Mouse (Mus musculus): ENCODE measurements around the gene Naip5. TPM values are rescaled to one million over a fixed set of nuclear protein-coding genes. Genes with fewer than 3 reads are reported as not detected.
"Not testable (repeated sequence)": the region's sequence is repeated elsewhere in the genome, so short reads cannot be mapped to it uniquely, and the experiment has no call there.

Gene Naip5
- 0.11 and 0.14 TPM in 2 replicates for polyA plus RNA-seq (2016; fragmentation: Nextera tagmentation; extraction: Ambion mirVana)

DNA sequence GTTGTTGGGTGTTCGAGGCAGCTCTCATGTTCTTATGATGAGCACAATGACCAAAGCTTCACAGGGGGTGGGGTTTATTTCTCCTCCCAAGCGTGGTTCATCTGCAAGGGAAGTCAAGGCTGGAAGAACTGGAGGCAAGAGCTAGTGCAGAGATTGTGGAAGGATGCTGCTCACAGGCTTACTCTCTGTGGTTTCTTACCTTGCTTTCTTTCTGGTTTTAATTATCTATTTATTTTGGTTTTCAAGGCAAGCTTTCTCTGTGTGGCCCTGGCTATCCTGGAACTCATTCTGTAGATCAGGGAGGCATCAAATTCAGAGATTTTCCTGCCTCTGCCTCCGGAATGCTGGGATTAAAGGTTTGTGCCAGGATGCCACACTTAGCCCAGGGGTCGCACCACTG lies at the start of gene Naip5:
Gene Naip5, minus strand, starts transcription at position 101 of the 400 bp plus-strand sequence.
- H3K4me1 ChIP-seq; DNase-seq (ENCODE audit: low spot score); H3K9me3 ChIP-seq; H3K4me3 ChIP-seq; H3K27me3 ChIP-seq (ENCODE audit: insufficient read depth, poor library complexity, severe bottlenecking); H3K36me3 ChIP-seq; H3K27ac ChIP-seq: not testable (repeated sequence)
- WGBS: 69% methylated on average over 4 of the region's 4 CpGs

DNA sequence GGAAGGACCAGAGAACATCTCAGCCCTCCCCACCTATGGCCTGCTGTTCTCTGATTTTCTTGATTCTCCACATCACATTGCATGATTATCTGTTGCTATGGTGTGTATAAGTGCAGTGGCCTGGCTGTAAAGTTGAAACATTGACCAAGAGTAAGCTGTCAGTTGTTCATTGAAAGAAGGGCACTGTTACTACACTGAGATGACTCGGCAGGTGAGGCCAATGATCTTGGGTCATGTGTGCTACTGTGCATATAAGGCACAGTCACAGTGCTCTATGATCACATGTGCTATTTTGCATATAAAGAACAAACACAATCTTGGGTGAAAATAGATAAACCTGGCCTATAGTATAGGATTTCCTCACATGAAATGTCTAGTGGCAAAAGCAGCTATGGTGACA lies 38.5 kb upstream of the Naip5 start:
- no peak for DNase-seq (ENCODE audit: low spot score)
- WGBS: 78% methylated on average over 1 of the region's 1 CpGs
- Histone ChIP-seq H3K9me3 (no peaks in the 10 kb centered on the region), H3K27me3 (ENCODE audit: insufficient read depth, poor library complexity, severe bottlenecking) (no peaks in the 10 kb centered on the region), H3K27ac (no peak overlapping the region), H3K4me3 (no peak overlapping the region), H3K36me3 (no peaks in the 10 kb centered on the region), H3K4me1 (no peaks in the 10 kb centered on the region)

DNA sequence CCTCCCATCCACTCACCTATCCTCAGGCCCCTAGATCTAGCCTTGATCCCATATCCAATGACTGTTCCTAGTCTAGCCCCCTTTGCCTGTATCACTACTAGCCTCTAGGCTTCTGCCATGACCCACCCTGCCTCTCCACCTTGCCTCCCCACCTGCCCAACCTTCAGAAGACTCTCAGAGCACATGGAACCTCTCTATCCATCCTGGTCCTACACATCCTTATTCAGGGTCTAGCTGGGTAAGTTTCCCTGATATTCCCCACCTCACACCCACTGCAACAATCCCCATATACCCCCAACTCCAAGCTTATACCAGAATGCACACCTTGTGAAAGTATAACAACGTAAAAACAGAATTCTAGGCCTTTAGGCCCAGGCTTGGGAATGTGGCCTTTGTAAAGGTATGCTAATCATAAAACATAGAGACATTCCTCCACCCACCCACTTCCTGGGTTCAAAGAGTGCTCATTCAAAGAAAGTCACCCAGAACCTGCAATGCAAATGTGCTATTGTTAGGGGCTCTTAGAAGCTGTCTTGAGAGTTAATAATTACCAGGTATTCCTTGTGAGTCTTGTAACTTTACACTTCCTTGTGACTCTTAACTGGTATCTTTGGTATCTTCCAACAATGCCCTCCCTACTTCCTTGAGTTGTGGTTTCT lies 25.5 kb upstream of the Naip5 start:
- DNase-seq (ENCODE audit: low spot score); H3K27ac ChIP-seq; H3K4me1 ChIP-seq; H3K4me3 ChIP-seq; H3K9me3 ChIP-seq; H3K36me3 ChIP-seq; H3K27me3 ChIP-seq (ENCODE audit: insufficient read depth, poor library complexity, severe bottlenecking): not testable (repeated sequence)
- WGBS: no CpG with 5 or more reads among the region's 1 CpGs

DNA sequence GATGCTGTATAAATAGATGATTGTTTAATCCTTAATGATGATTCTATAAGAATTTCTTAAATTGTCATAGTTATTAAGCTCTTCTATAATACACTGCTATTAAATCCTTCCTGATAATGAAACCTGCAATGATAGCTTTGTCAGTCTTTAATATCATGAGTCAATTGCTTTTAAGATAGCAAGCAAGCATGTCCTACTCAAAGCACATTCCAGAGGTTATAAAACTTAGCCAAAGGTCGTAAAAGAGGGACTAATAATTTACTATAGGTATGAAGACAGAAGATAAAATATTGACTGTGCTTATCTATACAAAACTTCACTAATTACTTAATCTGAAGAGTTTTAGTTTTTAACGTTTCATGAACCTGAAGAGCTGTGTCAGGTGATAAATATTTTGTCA lies 10.9 kb upstream of the Naip5 start:
- not testable (repeated sequence) for H3K36me3 ChIP-seq; H3K27ac ChIP-seq; H3K27me3 ChIP-seq (ENCODE audit: insufficient read depth, poor library complexity, severe bottlenecking); H3K9me3 ChIP-seq; DNase-seq (ENCODE audit: low spot score); H3K4me1 ChIP-seq; H3K4me3 ChIP-seq
- WGBS: 66% methylated on average over 2 of the region's 2 CpGs

DNA sequence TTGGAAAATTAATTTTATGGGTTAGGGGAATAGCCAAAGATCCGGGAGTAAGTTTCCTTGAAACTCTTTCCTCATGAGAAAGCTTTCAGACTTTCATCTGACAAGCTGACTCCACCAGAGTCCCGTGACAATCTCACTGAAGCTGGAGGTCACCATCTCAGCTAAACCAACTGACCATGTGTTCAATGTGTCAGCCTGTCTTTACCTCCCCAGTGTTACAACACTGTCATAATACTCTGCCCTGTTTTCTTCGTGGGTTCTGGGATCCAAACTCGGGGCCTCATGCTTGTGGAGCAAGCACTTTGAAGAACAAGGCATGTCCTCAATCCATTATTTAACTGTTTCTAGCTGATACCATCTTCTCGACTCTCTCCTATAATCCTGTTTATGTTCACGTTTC lies 9.8 kb upstream of the Naip5 start:
- H3K4me1 ChIP-seq; H3K9me3 ChIP-seq; H3K27me3 ChIP-seq (ENCODE audit: insufficient read depth, poor library complexity, severe bottlenecking); DNase-seq (ENCODE audit: low spot score); H3K27ac ChIP-seq; H3K36me3 ChIP-seq; H3K4me3 ChIP-seq: not testable (repeated sequence)
- WGBS: 82% methylated on average over 6 of the region's 6 CpGs

DNA sequence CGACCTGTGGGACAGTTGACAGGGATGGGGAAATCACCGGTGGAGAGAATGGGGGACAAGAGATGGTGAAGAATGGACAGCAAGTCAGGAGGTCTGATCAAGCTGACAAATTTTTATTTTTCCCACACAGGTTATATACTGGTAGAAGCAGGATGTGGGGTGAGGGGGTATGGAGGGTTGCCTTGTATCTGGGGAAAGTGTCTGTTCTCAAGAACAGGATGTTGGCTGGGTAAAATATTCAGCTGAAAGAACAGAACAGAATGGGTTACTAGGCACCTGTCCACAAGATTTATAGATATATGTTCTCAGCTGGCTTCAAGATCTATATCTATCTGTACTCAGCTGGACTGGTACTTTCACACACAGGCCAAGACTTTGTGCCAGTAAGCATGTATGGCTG lies 5.8 kb upstream of the Naip5 start:
- 91% methylated on average over 2 of the region's 2 CpGs for WGBS

DNA sequence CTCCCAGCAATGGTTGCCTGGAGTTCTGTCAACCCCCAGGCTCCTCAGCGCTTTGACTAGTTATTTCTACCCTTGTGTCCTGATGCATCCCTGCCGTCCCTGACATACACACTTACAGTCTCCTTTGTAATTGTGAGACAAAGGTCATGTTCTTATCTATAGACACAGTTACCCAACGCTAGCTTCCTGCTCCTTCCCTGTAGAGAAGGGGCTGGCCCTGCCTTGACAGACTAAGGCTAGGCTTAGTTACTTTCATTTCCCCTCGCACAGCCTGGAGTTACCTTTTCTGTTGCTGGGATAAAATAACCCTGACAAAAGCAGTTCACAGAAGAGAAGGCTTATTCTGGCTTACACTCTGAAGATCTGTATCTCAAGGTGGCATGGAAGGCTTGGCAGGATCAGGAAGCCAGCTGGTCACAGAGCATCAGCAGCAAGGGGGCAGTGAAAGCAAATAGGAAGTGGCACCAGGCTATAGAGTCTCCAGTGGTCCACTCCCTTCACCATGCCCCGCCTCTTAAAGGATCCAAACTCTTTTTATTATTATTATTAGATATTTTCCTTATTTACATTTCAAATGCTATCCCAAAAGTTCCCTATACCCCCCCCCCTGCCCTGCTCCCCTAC lies 885 bp upstream of the Naip5 start:
- DNase-seq (ENCODE audit: low spot score); H3K4me3 ChIP-seq; H3K27ac ChIP-seq; H3K36me3 ChIP-seq; H3K9me3 ChIP-seq; H3K4me1 ChIP-seq; H3K27me3 ChIP-seq (ENCODE audit: insufficient read depth, poor library complexity, severe bottlenecking): not testable (repeated sequence)
- 69% methylated on average over 5 of the region's 5 CpGs for WGBS

More for the DNA sequence above, 5.8 kb upstream of the Naip5 start:
- H3K27ac ChIP-seq; H3K4me1 ChIP-seq; H3K4me3 ChIP-seq; H3K9me3 ChIP-seq; H3K36me3 ChIP-seq; DNase-seq (ENCODE audit: low spot score); H3K27me3 ChIP-seq (ENCODE audit: insufficient read depth, poor library complexity, severe bottlenecking): not testable (repeated sequence)

DNA sequence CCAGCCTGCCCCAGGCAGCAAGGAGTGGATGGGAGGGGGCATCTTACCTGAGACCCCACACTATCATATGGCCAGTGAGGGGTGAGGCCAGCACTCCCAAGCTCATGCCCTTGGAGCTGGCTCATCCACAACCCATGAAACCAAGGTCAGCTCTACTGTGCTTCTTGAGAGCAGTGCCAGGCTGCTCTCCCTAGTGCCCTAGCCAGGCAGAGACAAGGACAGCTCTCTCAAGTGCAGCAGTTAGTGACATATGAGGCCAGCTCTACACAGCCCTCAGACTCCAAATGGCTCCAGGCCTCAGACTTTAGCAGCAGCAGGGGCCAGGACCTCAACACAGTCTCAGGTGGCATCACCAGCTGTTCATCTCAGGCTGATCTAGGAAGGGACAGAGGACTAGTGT lies 2.4 kb downstream of the Naip5 start:
- no peak for DNase-seq (ENCODE audit: low spot score)
- Histone ChIP-seq H3K27ac (no peak overlapping the region), H3K4me1 (no peaks in the 10 kb centered on the region), H3K36me3 (no peaks in the 10 kb centered on the region), H3K4me3 (no peak overlapping the region), H3K9me3 (no peaks in the 10 kb centered on the region), H3K27me3 (ENCODE audit: insufficient read depth, poor library complexity, severe bottlenecking) (no peaks in the 10 kb centered on the region)

DNA sequence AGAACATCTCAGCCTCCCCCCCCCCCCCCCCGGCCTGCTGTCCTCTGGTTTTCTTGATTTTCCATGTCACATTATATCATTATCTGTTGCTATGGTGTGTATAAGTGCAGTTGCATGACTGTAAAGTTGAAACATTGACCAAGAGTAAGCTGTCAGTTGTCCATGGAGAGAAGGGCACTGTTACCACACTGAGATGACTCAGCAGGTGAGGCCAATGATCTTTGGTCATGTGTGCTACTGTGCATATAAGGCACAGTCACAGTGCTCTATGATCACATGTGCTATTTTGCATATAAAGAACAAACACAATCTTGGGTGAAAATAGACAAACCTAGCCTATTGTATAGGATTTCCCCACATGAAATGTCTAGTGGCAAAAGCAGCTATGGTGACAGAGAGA lies 32.4 kb downstream of the Naip5 start:
- not testable (repeated sequence) for H3K9me3 ChIP-seq; DNase-seq (ENCODE audit: low spot score); H3K36me3 ChIP-seq; H3K4me1 ChIP-seq; H3K27me3 ChIP-seq (ENCODE audit: insufficient read depth, poor library complexity, severe bottlenecking); H3K27ac ChIP-seq; H3K4me3 ChIP-seq
- WGBS: 50% methylated on average over 1 of the region's 1 CpGs

DNA sequence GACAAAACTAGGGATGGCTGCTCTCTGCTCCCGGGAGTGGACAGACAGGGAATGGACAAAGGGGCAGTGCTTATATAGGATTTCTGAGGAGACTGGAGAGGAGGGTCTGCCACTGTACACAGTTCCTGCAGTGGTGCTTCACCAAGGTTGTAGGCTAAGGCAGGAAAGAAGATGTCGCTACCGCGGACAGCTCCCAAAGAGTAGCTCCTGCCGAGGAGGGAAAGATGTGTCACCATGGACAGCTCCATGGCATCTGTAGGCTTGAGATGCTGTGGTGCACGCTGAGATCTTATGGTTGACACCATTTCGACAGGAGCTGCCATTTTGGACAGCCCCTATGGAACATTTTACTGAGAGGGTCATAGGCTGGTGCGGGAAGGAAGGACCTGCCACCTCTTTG lies 35.6 kb downstream of the Naip5 start:
- Histone ChIP-seq H3K36me3 (no peaks in the 10 kb centered on the region), H3K27me3 (ENCODE audit: insufficient read depth, poor library complexity, severe bottlenecking) (no peaks in the 10 kb centered on the region), H3K4me1 (no peaks in the 10 kb centered on the region), H3K4me3 (no peak overlapping the region), H3K9me3 (no peaks in the 10 kb centered on the region), H3K27ac (no peak overlapping the region)
- WGBS: 23% methylated on average over 8 of the region's 8 CpGs
- DNase-seq (ENCODE audit: low spot score): peak; percentile 78

DNA sequence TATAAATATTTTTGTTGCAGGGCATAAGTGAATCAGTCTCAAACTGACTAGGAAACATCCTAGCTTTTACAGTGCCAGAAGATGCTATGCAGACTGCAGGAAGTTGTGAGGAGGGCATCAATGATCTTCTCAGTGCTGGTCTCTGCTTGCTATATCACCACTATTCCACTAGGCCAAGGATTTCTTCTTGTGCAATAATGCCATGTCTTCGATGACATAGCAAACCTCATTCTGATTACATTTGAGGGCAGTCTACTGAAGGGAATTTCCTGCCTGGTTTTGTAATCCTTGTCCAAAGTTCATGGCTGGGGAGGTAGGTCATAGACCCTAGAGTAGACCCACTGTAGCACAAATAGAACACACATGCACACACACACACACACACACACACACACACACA lies 42.8 kb downstream of the Naip5 start:
- Histone ChIP-seq H3K36me3 (no peaks in the 10 kb centered on the region), H3K27ac (no peak overlapping the region), H3K4me3 (no peak overlapping the region), H3K27me3 (ENCODE audit: insufficient read depth, poor library complexity, severe bottlenecking) (no peaks in the 10 kb centered on the region), H3K9me3 (no peaks in the 10 kb centered on the region), H3K4me1 (no peaks in the 10 kb centered on the region)
- DNase-seq (ENCODE audit: low spot score): no peak
- 72% methylated on average over 1 of the region's 1 CpGs for WGBS

DNA sequence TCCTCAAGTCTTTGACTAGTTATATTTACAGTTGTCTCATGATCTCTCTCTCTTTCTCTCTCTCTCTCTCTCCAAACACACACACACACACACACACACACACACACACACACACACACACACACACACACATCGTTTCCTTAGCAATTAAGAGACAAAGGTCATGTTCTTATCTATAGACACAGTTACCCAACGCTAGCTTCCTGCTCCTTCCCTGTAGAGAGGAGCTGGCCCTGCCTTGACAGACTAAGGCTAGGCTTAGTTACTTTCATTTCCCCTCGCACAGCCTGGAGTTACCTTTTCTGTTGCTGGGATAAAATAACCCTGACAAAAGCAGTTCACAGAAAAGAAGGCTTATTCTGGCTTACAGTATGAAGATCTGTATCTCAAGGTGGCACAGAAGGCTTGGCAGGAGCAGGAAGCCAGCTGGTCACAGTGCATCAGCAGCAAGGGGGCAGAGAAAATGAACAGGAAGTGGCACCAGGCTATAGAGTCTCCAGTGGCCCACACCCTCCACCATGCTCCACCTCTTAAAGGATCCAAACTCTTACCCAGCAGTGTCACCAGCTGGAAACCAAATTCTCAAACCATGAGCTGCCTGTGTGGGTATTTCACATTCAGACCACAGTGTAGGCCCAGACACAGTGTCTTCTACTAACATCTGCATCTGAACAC lies 44.3 kb downstream of the Naip5 start, which contains the start of gene Naip2:
Gene Naip2, minus strand, starts transcription at position 434 of the 675 bp plus-strand sequence.
- DNase-seq (ENCODE audit: low spot score); H3K27ac ChIP-seq; H3K9me3 ChIP-seq; H3K4me3 ChIP-seq; H3K4me1 ChIP-seq; H3K36me3 ChIP-seq; H3K27me3 ChIP-seq (ENCODE audit: insufficient read depth, poor library complexity, severe bottlenecking): not testable (repeated sequence)
- WGBS: 46% methylated on average over 3 of the region's 3 CpGs

DNA sequence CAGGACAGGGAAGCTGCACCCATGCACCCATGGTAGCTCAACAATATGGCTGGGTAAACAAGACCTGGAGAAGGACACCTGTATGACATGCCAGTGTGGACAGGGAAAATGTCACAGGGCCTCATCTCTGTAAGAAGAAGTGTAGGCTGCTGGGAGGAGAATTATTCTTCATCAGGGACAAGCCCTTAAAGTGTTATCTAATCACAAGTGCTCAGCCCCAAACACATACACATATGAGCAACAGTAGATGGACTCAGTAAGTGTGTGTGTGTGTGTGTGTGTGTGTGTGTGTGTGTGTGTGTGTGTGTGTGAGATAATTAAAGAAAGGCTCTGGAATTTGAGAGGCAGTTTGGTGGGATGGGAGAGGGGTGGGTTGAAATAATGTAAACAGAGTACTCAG lies 45.3 kb downstream of the Naip5 start:
- H3K27ac ChIP-seq: no peak overlapping the region
- H3K9me3 ChIP-seq: no peaks in the 10 kb centered on the region
- H3K4me1 ChIP-seq: no peaks in the 10 kb centered on the region
- no peak overlapping the region for H3K4me3 ChIP-seq
- no peaks in the 10 kb centered on the region for H3K36me3 ChIP-seq
- DNase-seq (ENCODE audit: low spot score): no peak
- no peaks in the 10 kb centered on the region for H3K27me3 ChIP-seq (ENCODE audit: insufficient read depth, poor library complexity, severe bottlenecking)

Measured in heart, embryonic 10.5 days (tissue).